Mouse (Mus musculus) gastrocnemius, postnatal 10 days (tissue): ENCODE data around the gene Usp46. TPM values are rescaled to one million over a fixed set of nuclear protein-coding genes. Genes with fewer than 3 reads are reported as not detected.
A peak's percentile ranks its signal among the peaks of the same experiment; 100 is the strongest.

Experiments
- DNase-seq: peaks from one replicate; pipeline ENCODE4 v3.0.0; 2021; ENCODE audit warnings: mixed read lengths
- long read RNA-seq, 2 experiments: library from polyadenylated mRNA; stranded (forward); transcript quantifications; one replicate each; pipeline ENCODE4 v2.0.0; 2021
- total RNA-seq, 2 experiments: library from RNA; stranded (reverse); gene quantifications; 2 replicates each; pipeline ENCODE4 v1.2.3; 2021

The Usp46 gene
- total RNA-seq = 10 to 100 TPM; 21.7 to 21.8 TPM
- long read RNA-seq, experiment 1, full-length matches to known transcripts = 16 of 19 reads
- long read RNA-seq, experiment 1, partial matches to known transcripts = 0 of 19 reads
- long read RNA-seq, experiment 1, other reads (novel, unspliced or antisense) = 3 of 19 reads
- long read RNA-seq, experiment 2, full-length matches to known transcripts = 11 of 15 reads
- long read RNA-seq, experiment 2, partial matches to known transcripts = 1 of 15 reads
- long read RNA-seq, experiment 2, other reads (novel, unspliced or antisense) = 3 of 15 reads

- DNase-seq = peak; percentile 93
These were observed at the start of gene Usp46 for GRCm38 (mm10) chr5:74067831-74068713. Gene Usp46 (minus strand): TSS chr5:74068431.

- DNase-seq = no peak
These were observed 45.9 kb upstream of the Usp46 start for GRCm38 (mm10) chr5:74113961-74114689.

GRCm38 (mm10) chr5:74105445-74105844, 37.2 kb upstream of the Usp46 start:
- no peak for DNase-seq

- no peak for DNase-seq
These were observed 33.5 kb upstream of the Usp46 start for GRCm38 (mm10) chr5:74101761-74102160.

- no peak for DNase-seq
These were observed 30.8 kb upstream of the Usp46 start for GRCm38 (mm10) chr5:74099046-74099445.

GRCm38 (mm10) chr5:74097854-74098220, 29.6 kb upstream of the Usp46 start:
- no peak for DNase-seq

- no peak for DNase-seq
These were observed 29.1 kb upstream of the Usp46 start for GRCm38 (mm10) chr5:74097116-74097853.

GRCm38 (mm10) chr5:74096060-74096459, 27.8 kb upstream of the Usp46 start:
- no peak for DNase-seq

GRCm38 (mm10) chr5:74095611-74096010, 27.4 kb upstream of the Usp46 start:
- DNase-seq = no peak

GRCm38 (mm10) chr5:74094841-74095437, 26.7 kb upstream of the Usp46 start:
- no peak for DNase-seq

GRCm38 (mm10) chr5:74093556-74094428, 25.6 kb upstream of the Usp46 start:
- DNase-seq = no peak

- peak; percentile 83 for DNase-seq
These were observed 24.8 kb upstream of the Usp46 start for GRCm38 (mm10) chr5:74092833-74093555.

GRCm38 (mm10) chr5:74092481-74092832, 24.2 kb upstream of the Usp46 start:
- DNase-seq = no peak

- no peak for DNase-seq
These were observed 21.4 kb upstream of the Usp46 start for GRCm38 (mm10) chr5:74089643-74090042.

GRCm38 (mm10) chr5:74081756-74082155, 13.5 kb upstream of the Usp46 start:
- no peak for DNase-seq

GRCm38 (mm10) chr5:74078861-74079615, 10.8 kb upstream of the Usp46 start:
- DNase-seq = no peak

GRCm38 (mm10) chr5:74078400-74078799, 10.2 kb upstream of the Usp46 start:
- no peak for DNase-seq

- no peak for DNase-seq
These were observed 9.7 kb upstream of the Usp46 start for GRCm38 (mm10) chr5:74077959-74078358.

- no peak for DNase-seq
These were observed 8.5 kb upstream of the Usp46 start for GRCm38 (mm10) chr5:74076759-74077158.
